Mouse (Mus musculus): ENCODE measurements around the gene Zfp853. TPM values are rescaled to one million over a fixed set of nuclear protein-coding genes. Genes with fewer than 3 reads are reported as not detected.

The Zfp853 gene
- total and polyA plus RNA-seq, 3 experiments = 0.08 to 0.14 TPM; not detected in 1

DNA sequence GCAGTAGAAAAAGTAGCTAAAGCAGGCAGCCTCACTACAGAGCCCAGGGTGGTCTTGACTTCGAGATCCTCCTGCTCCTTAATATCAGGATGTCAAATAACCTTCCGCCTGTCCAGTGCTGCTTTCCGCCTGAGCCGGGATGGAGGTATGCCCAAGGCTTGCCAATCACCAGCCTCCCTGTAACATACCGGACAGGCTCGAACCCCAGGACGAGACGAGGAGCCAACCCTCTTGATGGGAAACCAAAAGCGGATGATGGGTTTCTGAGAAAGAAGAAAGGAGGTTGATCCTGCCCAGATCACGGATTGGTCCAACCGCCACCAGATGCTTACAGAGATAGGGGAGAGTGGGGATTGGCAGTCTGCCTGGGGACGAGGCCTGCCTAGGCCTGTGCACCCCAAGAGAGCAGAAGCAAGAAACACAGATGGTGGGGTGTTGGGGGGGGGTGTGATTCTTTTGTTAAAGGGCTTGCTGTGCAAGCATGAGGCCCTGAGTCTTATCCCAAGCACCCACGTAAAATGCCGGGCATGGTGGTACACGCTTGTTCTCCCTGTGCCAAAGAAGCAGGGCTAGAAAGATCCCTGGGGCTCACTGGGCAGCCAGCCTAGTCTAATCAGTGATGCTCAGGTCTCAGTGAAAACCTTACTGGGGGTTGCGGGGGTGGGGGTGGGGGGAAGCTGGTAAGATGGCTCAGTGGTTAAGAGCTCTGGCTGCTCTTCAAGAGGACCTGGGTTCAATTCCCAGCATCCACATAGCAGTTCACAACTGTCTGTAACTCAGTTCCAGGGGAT is 20.7 kb downstream of the Zfp853 start (continued):
- TF ChIP-seq POLR2AphosphoS2 (IDR thresholded peaks at IDR 0.05; ENCODE audit: low read length) (no peak; the same call in 1 of the 2 replicates), MAZ (IDR thresholded peaks at IDR 0.05; ENCODE audit: low read depth, low read length) (peak; percentile 96), MAFK (IDR thresholded peaks at IDR 0.05; ENCODE audit: borderline replicate concordance, low read depth, low read length) (peak; percentile 24; the same call in 1 of the 2 replicates), TBP (IDR thresholded peaks at IDR 0.05; ENCODE audit: low read depth, low read length) (peak; percentile 44), TAL1 (IDR thresholded peaks at IDR 0.05; ENCODE audit: low read length) (peak; percentile 90), CHD1 (IDR thresholded peaks at IDR 0.05; ENCODE audit: low read depth, low read length) (no peak), MEF2A (IDR thresholded peaks at IDR 0.05; ENCODE audit: extremely low read depth, insufficient replicate concordance, low read depth, low read length, poor library complexity, severe bottlenecking) (no peak), ZMIZ1 (IDR thresholded peaks at IDR 0.05; ENCODE audit: low read depth, low read length) (no peak), USF2 (IDR thresholded peaks at IDR 0.05; ENCODE audit: borderline replicate concordance in 1 of 2, insufficient read depth in 1 of 2, low read depth in 1 of 2, low read length in 2 of 2) (no peak), SMC3 (IDR thresholded peaks at IDR 0.05; ENCODE audit: low read depth, low read length) (no peak), RCOR1 (IDR thresholded peaks at IDR 0.05; ENCODE audit: low read depth, low read length) (peak; percentile 84), POLR2A (IDR thresholded peaks at IDR 0.05; ENCODE audit: control insufficient read depth in 1 of 2, insufficient read depth in 1 of 2, low read depth in 1 of 2, low read length in 2 of 2, poor library complexity in 1 of 2) (peak in 1 of 2 experiments; percentile 67; a peak in 2 of 4 replicates), RAD21 (IDR thresholded peaks at IDR 0.05; ENCODE audit: low read depth, low read length) (no peak), MAX (IDR thresholded peaks at IDR 0.05; ENCODE audit: low read length) (no peak; the same call in 1 of the 2 replicates), MXI1 (IDR thresholded peaks at IDR 0.05; ENCODE audit: low read depth, low read length) (peak; percentile 80; the same call in 1 of the 2 replicates), USF1 (IDR thresholded peaks at IDR 0.05; ENCODE audit: low read depth, low read length) (peak; percentile 5; the same call in 1 of the 2 replicates)

DNA sequence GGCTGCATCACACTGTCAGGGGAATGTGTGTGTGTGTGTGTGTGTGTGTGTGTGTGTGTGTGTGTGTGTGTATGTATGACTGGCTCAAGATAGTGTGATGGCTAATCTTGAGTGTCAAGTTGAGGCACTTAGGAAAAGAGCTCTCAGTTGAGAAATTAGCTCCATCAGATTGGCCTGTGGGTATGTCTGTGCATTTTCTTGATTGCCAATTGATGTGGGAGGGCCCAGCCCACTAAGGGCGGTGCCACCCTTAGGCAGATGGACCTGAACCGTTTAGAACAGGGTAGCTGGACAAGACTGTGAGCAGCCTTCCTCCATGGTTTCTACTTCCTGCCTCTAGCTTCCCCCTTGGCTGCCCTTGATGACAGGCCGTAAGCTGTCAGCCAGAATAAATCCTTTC is 21.3 kb downstream of the Zfp853 start:
- Histone ChIP-seq H3K9me3 (replicated peaks; ENCODE audit: insufficient read depth, low read length) (no peaks in the 10 kb centered on the region), H3K36me3 (ENCODE audit: control insufficient read depth in 1 of 2, insufficient read depth in 2 of 2, low read length in 2 of 2) (peaks cover 0 to 20% of the 10 kb centered on the region in 2 experiments; a peak in 2 of 4 replicates), H3K9ac (ENCODE audit: control insufficient read depth, low read depth, low read length, poor library complexity, severe bottlenecking) (peak overlapping the region; percentile 47), H3K27me3 (ENCODE audit: control insufficient read depth in 1 of 2, insufficient read depth in 2 of 2, low read length in 2 of 2) (no peaks in the 10 kb centered on the region), H3K27ac (ENCODE audit: control insufficient read depth, low read depth, low read length) (peak overlapping the region; percentile 96), H3K79me2 (ENCODE audit: control insufficient read depth, insufficient read depth, low read length, poor library complexity) (peaks cover 7% of the 10 kb centered on the region), H3K4me1 (ENCODE audit: control insufficient read depth in 1 of 2, insufficient read depth in 2 of 2, low read length in 2 of 2) (peaks cover 8 to 39% of the 10 kb centered on the region in 2 experiments), H3K4me3 (ENCODE audit: control insufficient read depth in 1 of 2, insufficient read depth in 1 of 2, low read depth in 2 of 2, low read length in 2 of 2) (peak overlapping the region; percentile 40 to 51)
- DNase-seq (ENCODE audit: low read depth, low spot score) = peak; percentile 81
- no peak for TF ChIP-seq CHD2 (IDR thresholded peaks at IDR 0.05; ENCODE audit: low read length)
- peak; percentile 60; the same call in 1 of the 2 replicates for TF ChIP-seq GATA1 (IDR thresholded peaks at IDR 0.05; ENCODE audit: low read depth, low read length)
- no peak for TF ChIP-seq HCFC1 (IDR thresholded peaks at IDR 0.05; ENCODE audit: low read depth, low read length)
- TF ChIP-seq EP300 (IDR thresholded peaks at IDR 0.05; ENCODE audit: low read depth in 1 of 2, low read length in 2 of 2) = peak in 1 of 2 experiments; percentile 52; a peak in 1 of 4 replicates

Data from MEL (cell line).